Mouse (Mus musculus) neutrophil, adult 83 days (primary cell): Measurements from ENCODE around the gene Pop4. TPM values are rescaled to one million over a fixed set of nuclear protein-coding genes. Genes with fewer than 3 reads are reported as not detected.

ENCODE experiments used
- total RNA-seq, 2 experiments: library from RNA; stranded (reverse); gene quantifications; one replicate each; pipeline ENCODE4 v1.2.4; 2023

The Pop4 gene
- 10 to 100 TPM; 22.9 to 29.1 TPM for total RNA-seq

DNA sequence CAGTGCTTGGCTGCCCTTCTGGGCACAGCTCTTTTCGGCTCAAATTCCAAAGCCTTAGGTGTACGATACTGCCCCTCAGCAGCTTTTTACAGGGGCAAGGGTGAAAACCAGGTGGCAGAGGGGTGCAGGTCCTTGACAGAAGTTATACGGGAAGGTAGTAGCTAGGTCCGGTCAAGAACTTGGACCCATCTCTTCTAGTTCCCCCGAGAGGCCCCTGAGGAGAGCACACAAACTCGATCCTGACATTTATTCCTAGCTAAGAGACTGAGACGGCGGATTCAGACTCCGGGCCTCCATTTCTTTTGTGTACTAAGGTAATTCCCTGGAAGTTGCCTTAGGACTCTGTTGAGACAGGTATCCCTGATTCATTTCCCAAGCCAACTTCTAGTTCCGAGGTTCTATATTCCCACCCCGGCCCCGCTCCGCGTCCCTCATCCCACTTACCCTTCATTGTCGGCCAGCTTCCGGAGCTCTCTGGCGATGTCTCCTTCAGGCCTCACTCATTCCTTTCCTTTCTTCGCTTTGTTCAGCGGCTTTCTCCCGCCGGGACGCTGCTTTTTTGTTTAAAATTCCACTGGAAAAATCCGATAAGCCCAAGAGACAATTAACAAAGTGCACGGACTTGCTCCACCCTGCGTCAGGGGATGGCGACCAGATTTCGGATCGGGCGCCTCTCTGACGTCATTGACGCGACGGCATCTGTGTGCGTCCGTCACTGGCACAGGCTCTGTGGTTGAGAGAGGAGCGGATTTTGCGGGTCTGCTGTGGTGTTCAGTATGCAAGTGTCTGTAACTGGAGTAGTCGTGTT, at the start of gene Pop4:
Gene Pop4, minus strand, starts transcription at position 721 of the 808 bp plus-strand sequence.

DNA sequence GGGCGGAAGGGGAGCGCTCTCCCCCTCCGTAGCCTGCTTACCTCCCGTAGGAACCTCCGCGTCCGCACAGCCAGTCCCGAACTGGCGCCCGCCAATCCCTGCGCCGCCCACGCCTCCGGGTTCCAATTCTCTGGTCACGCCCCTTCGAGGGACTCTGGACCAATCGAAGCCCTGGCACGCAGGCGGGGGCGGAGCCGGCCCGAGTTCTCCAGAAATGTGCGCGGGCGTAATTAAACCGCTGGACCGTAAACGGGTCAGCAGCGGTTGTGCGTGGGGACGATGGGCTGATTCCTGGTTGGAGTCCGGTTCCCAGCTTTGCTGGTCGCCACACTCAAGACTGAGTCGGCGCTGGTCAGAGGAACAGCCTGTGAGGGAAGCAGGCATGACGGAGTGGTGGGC, 43.3 kb downstream of the Pop4 start, which contains the start of gene Plekhf1:
Gene Plekhf1, minus strand, starts transcription at position 117 of the 399 bp plus-strand sequence.

Other genes with a start within 250 kb of the Pop4 start
- gene Uri1, start 247.9 kb downstream of the Pop4 start, total RNA-seq = 10 to 100 TPM; 12.5 to 14.0 TPM
- gene Ccne1, start 163.9 kb downstream of the Pop4 start, total RNA-seq = 10 to 100 TPM; 23.0 to 27.2 TPM
- gene 1600014C10Rik, start 88.2 kb downstream of the Pop4 start, total RNA-seq = 10 to 100 TPM; 53.4 to 57.6 TPM
- under 1 TPM; 0.50 to 0.53 TPM for gene Plekhf1, start 43.4 kb downstream of the Pop4 start, total RNA-seq